Mouse (Mus musculus): ENCODE data around the gene Pgm3.

The Pgm3 gene

GRCm38 (mm10) chr9:86571540-86572135, at the start of gene Pgm3, which contains the start of gene Rwdd2a:
Gene Pgm3, minus strand, starts transcription at chr9:86571842.
Gene Rwdd2a, plus strand, starts transcription at chr9:86571991.
- no peak for TF ChIP-seq GATA4 (IDR thresholded peaks at IDR 0.05; ENCODE audit: insufficient replicate concordance, low read length)

- TF ChIP-seq GATA4 (IDR thresholded peaks at IDR 0.05; ENCODE audit: insufficient replicate concordance, low read length), result no peak
Measured at GRCm38 (mm10) chr9:86619341-86620139, 47.9 kb upstream of the Pgm3 start.

- TF ChIP-seq GATA4 (IDR thresholded peaks at IDR 0.05; ENCODE audit: insufficient replicate concordance, low read length), result no peak
Measured at GRCm38 (mm10) chr9:86617837-86618492, 46.3 kb upstream of the Pgm3 start.

DNA sequence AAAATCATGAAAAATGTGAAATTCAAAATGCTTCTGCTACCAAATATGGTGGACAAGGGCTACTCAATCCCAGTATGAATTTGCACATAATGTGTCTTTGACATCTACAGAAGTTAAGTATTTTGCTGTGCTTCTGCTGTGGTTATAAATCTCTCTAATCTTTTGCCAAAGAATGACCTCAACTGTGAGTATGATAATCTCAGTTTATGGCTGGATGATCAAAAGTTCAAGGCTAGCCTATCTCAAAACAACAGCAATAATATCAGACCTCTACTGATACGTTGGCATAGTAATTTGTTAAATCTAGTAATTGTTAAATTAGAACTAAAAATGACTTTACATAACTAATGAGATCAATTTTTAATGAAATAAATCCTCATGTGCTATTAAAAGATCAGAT, 44.1 kb upstream of the Pgm3 start:
- no peak for TF ChIP-seq GATA4 (IDR thresholded peaks at IDR 0.05; ENCODE audit: insufficient replicate concordance, low read length)

- no peak for TF ChIP-seq GATA4 (IDR thresholded peaks at IDR 0.05; ENCODE audit: insufficient replicate concordance, low read length)
Measured at GRCm38 (mm10) chr9:86612091-86612490, 40.4 kb upstream of the Pgm3 start.

DNA sequence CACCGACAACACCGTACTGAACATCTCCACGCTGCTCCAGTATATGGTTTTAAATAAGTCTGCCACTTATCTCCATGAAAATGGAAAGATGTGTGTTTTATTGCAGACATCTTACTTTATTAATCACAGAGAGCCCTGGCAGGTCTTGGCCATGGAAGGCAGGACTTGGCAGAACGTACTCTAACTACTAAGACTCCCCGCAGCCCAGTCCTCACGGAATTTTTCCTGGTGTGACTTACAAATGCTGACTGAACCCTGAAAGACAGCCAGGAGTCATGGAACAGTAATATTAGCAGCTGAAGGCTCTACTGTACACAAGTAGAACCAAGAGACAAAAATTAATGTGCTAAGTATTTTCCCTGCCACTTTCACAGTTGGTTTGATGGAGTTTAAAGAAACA, 34.1 kb upstream of the Pgm3 start:
- no peak for TF ChIP-seq GATA4 (IDR thresholded peaks at IDR 0.05; ENCODE audit: insufficient replicate concordance, low read length)

DNA sequence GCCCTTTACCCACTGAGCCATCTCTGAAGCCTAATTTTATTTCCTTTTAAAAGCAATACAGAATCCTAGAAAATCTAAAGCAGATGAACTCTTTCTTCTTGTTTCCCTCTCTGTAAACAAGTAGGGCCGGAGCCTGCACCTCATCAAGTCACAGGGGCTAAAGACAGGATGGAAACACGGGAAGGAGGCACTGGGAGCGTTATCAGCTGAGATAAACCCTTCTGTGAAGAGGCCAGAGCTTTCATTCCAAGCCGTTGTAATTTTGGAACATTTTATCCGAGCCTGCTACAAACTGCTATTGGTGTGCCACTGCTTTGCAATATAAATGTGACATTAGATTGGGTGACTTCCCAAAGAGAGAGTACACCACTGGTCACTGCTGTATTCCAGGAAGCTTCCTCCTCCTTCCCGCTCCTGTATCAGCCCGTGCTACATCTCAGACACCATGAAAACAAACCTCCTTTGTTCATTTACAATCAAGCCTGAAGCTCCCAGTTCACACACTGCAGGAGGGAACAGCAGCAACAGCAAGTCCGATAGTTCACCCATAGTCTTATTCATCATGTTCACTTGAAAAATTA, 28.2 kb upstream of the Pgm3 start:
- TF ChIP-seq GATA4 (IDR thresholded peaks at IDR 0.05; ENCODE audit: insufficient replicate concordance, low read length), result no peak

GRCm38 (mm10) chr9:86592676-86593668, 21.3 kb upstream of the Pgm3 start:
- TF ChIP-seq GATA4 (IDR thresholded peaks at IDR 0.05; ENCODE audit: insufficient replicate concordance, low read length), result no peak

DNA sequence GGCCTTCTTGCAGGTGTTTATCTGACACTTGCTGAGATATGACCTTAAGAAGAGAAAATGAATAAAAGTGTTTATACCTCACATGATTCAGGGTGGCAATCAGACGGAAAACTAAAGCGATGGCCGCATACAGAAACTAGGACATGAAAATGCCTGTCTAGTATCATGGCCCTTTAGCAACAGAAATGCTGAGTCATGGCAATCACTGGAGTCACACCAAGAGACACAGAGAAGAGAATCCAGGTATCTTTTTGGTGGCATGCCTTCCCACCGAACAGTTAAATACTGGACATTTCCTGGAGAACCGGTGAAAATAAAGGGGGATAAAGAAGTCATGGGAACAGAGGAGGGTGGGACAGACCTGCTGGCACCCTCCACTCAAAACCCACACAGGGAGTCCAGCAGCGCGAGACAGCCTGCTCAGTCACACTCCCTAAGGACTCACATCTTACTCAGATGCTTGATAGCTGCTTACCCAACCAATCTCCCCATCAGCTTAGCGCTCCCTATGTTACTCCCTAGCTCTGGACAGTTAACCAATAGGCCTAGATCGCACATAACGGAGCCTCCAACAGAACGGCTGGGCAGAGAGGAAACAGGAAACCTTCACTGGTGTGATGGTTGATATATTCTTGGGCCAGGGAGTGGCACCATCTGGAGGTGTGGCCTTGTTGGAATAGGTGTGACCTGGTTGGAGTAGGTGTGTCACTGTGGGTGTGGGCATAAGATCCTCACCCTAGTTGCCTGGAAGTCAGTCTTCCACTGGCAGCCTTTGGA, 15.6 kb upstream of the Pgm3 start:
- TF ChIP-seq GATA4 (IDR thresholded peaks at IDR 0.05; ENCODE audit: insufficient replicate concordance, low read length), result no peak

DNA sequence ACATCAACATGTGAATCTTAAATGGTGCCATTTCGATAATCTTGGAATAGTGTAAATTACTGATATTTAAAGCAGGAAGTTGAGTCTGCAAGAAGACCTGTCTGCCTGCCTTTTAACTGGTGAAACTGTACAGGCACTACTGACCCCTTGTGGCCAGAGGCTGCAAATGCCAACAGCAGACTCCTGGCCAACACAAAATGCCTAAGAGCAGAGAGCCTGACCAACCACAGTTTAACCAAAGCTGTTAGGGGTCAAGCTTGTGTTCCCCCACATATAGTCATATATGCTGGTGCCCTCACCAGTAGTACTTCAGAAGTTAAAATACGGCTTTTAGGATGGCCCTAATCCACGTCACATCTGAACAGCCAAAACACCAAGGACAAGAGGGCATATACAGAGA, 12.1 kb upstream of the Pgm3 start:
- no peak for TF ChIP-seq GATA4 (IDR thresholded peaks at IDR 0.05; ENCODE audit: insufficient replicate concordance, low read length)

- TF ChIP-seq GATA4 (IDR thresholded peaks at IDR 0.05; ENCODE audit: insufficient replicate concordance, low read length), result no peak
Measured at GRCm38 (mm10) chr9:86579657-86580056, 8.0 kb upstream of the Pgm3 start.

GRCm38 (mm10) chr9:86575178-86575577, 3.5 kb upstream of the Pgm3 start:
- TF ChIP-seq GATA4 (IDR thresholded peaks at IDR 0.05; ENCODE audit: insufficient replicate concordance, low read length), result no peak

- TF ChIP-seq GATA4 (IDR thresholded peaks at IDR 0.05; ENCODE audit: insufficient replicate concordance, low read length), result no peak
Measured at GRCm38 (mm10) chr9:86573616-86574303, 2.1 kb upstream of the Pgm3 start.

Data from liver, adult (tissue).